Mouse (Mus musculus): ENCODE measurements at regions not wholly inside any gene's neighbourhood (a gene's known extent, or its start where the extent isn't known, plus 50 kb on each side); places are given as distances from the start of the nearest gene placed in this dataset.

DNA sequence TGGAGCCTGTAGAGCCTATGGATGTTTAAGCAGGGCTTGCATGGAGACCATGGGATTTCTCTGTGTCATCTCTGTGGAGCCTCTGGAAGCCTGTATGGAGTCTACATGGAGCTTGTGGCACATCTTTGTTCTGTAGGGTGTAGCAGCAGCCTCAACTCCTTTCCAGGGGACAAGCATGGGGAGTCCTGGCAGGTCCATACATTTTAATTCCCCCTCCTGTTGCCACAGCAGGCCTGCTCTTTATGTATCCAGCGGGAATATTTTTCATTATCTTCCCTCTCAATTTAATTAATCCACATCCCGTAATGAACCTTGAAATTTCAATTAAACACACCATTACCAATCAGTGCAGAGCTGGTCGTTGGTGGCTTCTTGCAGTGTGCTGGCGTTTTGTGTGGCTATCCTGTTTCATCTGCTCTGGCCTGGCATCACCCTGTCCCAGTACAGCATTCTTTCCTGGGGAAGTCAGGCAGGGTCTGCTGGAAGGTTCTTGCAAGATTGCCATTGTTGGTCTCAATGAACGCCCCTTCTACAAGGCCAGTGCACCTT is 81.8 kb upstream of the Hdac4 start:
- no peak for DNase-seq

DNA sequence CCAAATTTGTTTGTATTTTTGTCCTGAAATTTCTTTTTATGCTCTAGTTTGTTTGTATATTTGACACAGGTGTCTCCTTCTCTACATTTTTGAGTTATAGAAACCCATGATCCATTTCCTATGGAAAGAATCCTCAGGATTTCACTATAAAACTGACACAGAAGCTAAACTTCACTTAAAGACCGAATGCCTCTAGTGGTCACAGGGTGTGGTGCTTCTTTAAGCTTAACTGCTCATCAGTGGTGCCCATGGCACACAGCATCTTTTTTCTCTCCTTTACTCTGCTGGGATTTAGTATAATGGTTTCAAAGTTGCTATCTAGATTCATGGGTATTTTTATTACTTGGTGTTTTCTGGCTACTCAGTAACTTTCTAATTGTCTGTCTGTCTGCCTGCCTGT is 79.9 kb upstream of the Hdac4 start:
- DNase-seq = no peak

- no peak for DNase-seq
These were observed 78.3 kb upstream of the Hdac4 start for GRCm38 (mm10) chr1:92273760-92274159.

DNA sequence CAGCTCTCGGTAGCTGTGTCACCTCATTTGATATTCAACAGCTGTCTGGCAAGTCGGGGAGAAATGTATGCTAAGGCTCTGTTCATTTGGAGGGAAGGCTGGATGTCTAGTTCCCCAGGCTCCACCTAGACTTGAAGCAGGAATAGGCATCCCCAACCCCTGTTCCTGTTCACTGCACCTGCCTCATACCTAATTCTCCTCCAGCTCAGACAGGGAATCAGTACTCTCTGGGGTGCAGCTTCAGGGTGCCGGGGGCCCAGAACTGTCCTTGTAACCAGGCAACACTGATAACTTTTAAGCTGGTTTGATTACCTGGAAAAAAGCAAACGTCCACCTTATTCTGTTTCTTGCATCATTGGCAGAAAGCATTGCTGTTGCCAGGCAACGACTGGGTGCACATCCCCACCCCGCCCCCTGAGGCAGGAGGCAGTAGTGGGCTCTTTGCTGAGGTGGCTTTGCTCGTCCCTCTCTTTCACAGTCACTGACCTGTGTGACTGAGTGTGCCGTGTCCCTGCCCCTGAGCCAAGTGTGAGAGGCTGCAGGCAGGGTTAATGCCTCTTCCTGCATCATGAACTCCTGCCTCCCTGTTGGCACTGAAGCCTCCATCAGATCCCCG is 76.3 kb upstream of the Hdac4 start:
- DNase-seq = peak; percentile 58

GRCm38 (mm10) chr1:92270486-92271058 is 75.1 kb upstream of the Hdac4 start:
- no peak for DNase-seq

DNA sequence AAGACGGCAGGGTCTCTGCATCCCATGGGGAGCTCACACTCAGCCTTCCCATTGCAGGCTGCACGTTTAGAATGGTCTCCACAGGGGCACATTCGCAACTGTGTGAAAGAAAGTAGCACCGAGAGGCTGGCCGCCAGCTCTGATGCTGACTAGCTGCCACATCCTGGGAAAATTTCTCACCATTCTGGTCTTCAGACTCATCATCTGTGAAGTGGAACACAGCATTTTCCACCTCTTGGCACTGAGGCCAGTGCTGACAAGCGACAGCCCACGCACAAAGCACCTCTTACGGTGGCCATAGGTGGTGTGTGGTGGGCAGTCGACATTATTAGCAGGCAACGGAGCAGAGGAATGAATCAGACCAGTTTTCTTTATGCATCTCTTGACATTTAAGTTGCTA is 74.0 kb upstream of the Hdac4 start:
- DNase-seq = no peak

DNA sequence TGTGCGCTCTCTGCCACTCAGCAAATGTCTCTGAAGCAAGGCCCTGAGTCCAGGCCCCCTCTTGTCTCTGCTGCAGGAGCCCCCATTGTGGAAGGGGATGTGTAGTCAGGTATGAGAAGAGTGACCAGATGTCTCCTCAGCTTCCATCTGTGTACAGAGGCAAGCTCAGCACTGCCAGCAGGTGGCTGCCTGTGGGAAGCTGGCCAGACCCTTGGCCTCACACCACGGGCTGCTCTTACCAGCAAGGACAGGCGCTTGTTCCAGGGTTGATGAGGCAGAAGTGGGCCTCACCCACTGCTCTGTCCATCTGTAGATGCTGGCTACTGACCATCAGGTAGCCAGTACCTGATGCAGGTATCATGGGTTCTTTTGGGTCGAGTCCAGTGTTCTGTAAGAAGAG is 69.4 kb upstream of the Hdac4 start:
- DNase-seq = no peak

DNA sequence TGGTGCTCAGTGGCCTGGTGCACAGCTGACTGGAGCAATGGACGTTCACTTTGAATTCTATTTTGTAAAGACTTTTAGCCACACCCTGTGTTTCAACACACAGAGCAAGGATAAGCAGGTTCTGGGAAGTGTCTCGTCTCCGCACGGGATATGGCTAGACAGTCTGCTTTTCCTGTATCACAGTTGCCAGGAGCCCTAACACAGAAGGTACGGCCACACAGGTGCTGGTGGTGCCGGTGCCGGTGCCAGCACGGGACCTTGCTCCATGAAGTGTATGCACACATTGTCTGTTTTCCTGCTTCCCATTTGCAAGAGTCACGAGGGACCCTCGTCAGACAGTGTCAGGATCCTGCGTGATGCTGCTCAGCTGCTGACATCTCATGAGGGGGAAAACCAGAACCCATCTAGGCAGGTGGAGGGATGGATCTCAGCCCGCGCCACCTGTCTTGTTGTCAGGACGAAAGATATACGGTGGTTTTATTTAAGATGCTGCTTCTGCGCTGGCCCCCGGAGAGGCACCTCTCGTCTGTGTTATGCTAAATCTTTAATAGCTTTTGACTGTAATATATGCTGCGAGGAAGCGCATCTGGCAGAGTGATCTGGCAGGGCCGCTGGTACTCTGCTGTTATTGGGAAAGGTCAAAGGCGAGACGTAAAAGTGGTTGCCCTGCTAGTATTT is 64.4 kb upstream of the Hdac4 start:
- DNase-seq = peak; percentile 17

- no peak for DNase-seq
These were observed 62.5 kb upstream of the Hdac4 start for GRCm38 (mm10) chr1:92258026-92258425.

GRCm38 (mm10) chr1:92253086-92253485 is 57.6 kb upstream of the Hdac4 start:
- no peak for DNase-seq

GRCm38 (mm10) chr1:92250594-92251463 is 55.3 kb upstream of the Hdac4 start:
- no peak for DNase-seq
